Mouse (Mus musculus) lung, adult 2 months (tissue): ENCODE data around the gene Gm17655.

Experiments
- CTCF ChIP-seq: fragments of 200-500 bp; IDR thresholded peaks from 2 replicates; pipeline ENCODE4 v1.5.1; 2011; ENCODE audit warnings: mild to moderate bottlenecking, low read length, control low read depth; ENCODE audit not compliant: insufficient read depth
- POLR2A ChIP-seq: fragments of 200-500 bp; IDR thresholded peaks from 2 replicates; pipeline ENCODE4 v1.6.1; 2011; ENCODE audit warnings: low read depth, mild to moderate bottlenecking, control low read depth, low read length, borderline replicate concordance; ENCODE audit errors: extremely low read depth

DNA sequence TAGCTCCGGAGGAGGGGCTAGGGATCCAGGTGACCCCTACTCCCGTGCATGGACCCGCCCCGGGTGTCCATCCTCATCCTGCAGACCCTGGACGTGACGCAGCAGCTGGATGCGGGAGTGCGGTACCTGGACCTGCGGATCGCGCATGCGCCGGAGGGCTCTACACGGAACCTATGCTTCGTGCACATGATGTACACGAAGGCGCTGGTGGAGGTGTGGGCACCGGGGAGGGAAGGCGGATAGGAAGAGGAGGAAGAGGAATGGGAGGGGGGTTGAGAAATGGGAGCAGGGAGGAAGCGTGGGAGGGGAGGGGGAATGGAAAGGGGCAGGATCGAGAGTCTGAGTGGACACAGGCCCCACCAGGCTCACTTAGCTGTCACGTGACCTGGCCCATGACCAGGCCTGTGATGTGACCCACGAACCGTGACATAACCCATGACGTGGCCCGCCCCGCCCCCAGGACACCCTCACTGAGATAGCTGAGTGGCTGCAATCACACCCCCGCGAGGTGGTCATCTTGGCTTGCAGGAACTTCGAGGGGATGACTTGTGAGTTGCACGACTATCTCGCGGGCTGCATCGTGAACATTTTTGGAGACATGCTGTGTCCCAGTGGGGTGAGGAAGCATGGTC is 29.5 kb upstream of the Gm17655 start:
- TF ChIP-seq CTCF (no peak), POLR2A (no peak)
